Mouse (Mus musculus): Measurements from ENCODE around the gene Dbnl. TPM values are rescaled to one million over a fixed set of nuclear protein-coding genes. Genes with fewer than 3 reads are reported as not detected.

Gene Dbnl
- polyA plus RNA-seq (2021; fragmentation: Nextera tagmentation) = 65.4 and 66.2 TPM in 2 replicates
- long read RNA-seq, experiment 1, transcript Dbnl-203 (13 exons, 2,001 nt) = major isoform, 114 of 215 reads
- long read RNA-seq, experiment 1, transcript Dbnl-201 (13 exons, 1,638 nt) = minor isoform, 10 of 215 reads
- long read RNA-seq, experiment 1, transcript Dbnl-202 (13 exons, 2,295 nt) = minor isoform, 56 of 215 reads
- long read RNA-seq, experiment 1, partial matches to known transcripts = 21 of 215 reads
- long read RNA-seq, experiment 1, other reads (novel, unspliced or antisense) = 14 of 215 reads
- long read RNA-seq, experiment 2, transcript Dbnl-202 (13 exons, 2,295 nt) = minor isoform, 186 of 784 reads
- long read RNA-seq, experiment 2, transcript Dbnl-203 (13 exons, 2,001 nt) = major isoform, 459 of 784 reads
- long read RNA-seq, experiment 2, transcript Dbnl-201 (13 exons, 1,638 nt) = minor isoform, 61 of 784 reads
- long read RNA-seq, experiment 2, partial matches to known transcripts = 12 of 784 reads
- long read RNA-seq, experiment 2, other reads (novel, unspliced or antisense) = 66 of 784 reads

GRCm38 (mm10) chr11:5788056-5789014, at the start of gene Dbnl:
Dbnl (plus strand) TSS chr11:5788488.

DNA sequence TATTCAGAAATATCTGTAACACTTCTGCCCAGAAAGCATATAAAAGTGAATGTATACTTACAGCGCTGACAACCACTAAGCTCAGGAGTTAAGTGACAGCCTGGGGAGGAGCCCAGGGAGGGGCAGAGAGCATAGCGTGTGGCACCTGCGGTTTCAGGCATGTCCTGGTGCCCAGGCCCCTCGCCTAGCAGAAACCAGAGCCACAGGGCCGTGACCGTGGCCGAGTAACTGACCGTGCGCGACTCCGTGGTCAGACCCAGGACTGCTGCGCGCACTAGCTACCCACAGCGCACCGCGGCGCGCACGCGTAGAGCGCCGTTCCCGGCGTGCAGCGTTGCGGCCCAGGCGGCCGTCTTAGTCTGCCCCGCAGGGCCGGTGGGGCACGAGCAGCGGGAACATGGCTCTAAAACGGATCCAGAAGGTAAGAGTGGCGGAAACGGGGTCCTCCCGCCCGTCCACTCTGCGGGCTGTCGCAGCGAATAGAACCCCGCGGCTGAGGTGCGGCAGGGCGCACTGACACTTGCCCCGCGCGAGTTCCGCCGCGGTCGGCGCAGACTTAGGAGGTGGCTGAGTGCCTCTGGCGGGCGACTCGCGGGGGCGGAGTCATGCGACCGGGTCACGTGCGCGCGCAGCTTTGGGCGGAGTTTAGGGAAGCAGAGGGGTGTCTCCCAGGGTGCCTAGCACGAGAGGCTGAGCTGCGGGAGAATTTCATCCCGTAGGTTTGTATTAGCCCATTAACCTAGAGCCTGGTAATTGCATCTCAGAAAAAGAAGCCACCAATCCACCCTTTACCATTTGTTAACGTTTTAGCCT, 26.3 kb upstream of the Dbnl start, which contains the start of gene Urgcp:
Urgcp (minus strand) TSS at position 557 of the 813 bp plus-strand sequence.

DNA sequence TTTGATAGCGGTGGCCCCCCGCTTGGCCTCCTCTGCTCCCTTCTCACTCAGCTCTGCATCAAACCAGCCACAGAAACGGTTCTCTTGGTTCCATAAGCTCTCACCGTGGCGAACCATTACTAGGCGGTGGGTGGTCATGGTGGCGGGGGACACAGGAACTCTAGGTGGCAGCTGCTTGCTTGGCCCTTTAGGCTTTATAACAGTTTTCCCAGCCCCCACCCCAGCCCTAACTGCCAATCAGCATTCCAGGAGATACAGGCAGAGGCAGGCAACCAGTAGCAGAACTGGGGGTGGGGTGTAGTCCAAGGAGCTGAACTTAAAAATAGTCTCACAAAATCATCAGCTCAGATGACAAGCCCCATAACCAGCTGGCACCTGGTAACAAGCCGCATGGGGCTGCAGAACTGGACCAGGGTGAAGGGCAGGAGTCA, 15.3 kb downstream of the Dbnl start, which contains the start of gene Pgam2:
Pgam2 (minus strand) TSS at position 183 of the 431 bp plus-strand sequence.

GRCm38 (mm10) chr11:5837251-5838246, 49.3 kb downstream of the Dbnl start, which contains the start of gene Polm:
Polm (minus strand) TSS chr11:5838016.

Other genes with a start within 250 kb of the Dbnl start
- gene Ccdc117, start 246.3 kb upstream of the Dbnl start, polyA plus RNA-seq (2021; fragmentation: Nextera tagmentation) = 4.7 and 6.4 TPM in 2 replicates
- not detected in 2 replicates for gene Ankrd36, start 218.8 kb upstream of the Dbnl start, polyA plus RNA-seq (2021; fragmentation: Nextera tagmentation)
- 294 and 300 TPM in 2 replicates for gene Mrps24, start 72.8 kb upstream of the Dbnl start, polyA plus RNA-seq (2021; fragmentation: Nextera tagmentation)
- gene Urgcp, start 26.1 kb upstream of the Dbnl start, polyA plus RNA-seq (2021; fragmentation: Nextera tagmentation) = 30.4 and 33.6 TPM in 2 replicates
- gene Pgam2, start 15.2 kb downstream of the Dbnl start, polyA plus RNA-seq (2021; fragmentation: Nextera tagmentation) = 43.4 and 44.1 TPM in 2 replicates
- 2.1 and 2.2 TPM in 2 replicates for gene Polm, start 49.5 kb downstream of the Dbnl start, polyA plus RNA-seq (2021; fragmentation: Nextera tagmentation)
- 4.7 and 5.5 TPM in 2 replicates for gene Aebp1, start 73.5 kb downstream of the Dbnl start, polyA plus RNA-seq (2021; fragmentation: Nextera tagmentation)
- 26.7 and 29.4 TPM in 2 replicates for gene Pold2, start 89.8 kb downstream of the Dbnl start, polyA plus RNA-seq (2021; fragmentation: Nextera tagmentation)
- not detected in 2 replicates for gene Myl7, start 110.3 kb downstream of the Dbnl start, polyA plus RNA-seq (2021; fragmentation: Nextera tagmentation)
- 1.5 and 2.3 TPM in 2 replicates for gene Gck, start 161.6 kb downstream of the Dbnl start, polyA plus RNA-seq (2021; fragmentation: Nextera tagmentation)
- gene Ykt6, start 167.2 kb downstream of the Dbnl start, polyA plus RNA-seq (2021; fragmentation: Nextera tagmentation) = 26.8 and 27.4 TPM in 2 replicates